Mouse (Mus musculus) spleen, adult 18-20 months (tissue): ENCODE measurements around the gene Uqcrh.

ENCODE experiments used
- DNase-seq, 2 experiments: peaks; one replicate each; pipeline ENCODE4 v3.0.0; 2022; ENCODE audit warnings: mixed read lengths in 2 of 2

The Uqcrh gene

DNA sequence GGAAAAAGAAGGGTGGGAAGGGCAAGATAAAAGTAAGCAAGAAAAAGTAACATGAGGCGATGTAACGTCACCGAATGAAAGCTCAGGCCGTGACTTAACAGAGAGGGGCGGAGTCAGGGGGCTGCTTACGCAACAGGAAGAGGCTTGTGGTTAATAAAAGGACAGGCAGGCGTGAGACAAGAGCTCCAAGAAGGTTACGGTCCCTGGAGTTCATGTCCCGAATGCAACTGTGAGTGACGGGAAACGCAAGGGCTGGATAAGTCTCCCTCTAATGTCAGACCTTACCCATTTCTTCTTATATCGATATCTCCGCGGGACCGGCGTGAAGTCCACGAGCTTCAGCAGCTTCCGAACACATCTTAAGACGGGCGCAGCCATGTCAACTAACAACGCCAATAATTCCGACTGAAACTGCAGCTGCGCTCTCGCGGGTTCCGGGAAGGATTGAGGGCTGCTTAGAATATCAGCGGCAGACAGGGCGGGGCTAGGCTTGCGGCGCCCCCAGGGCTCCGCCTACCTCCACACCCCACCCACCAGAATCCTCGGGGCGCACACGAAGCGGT lies 21.4 kb downstream of the Uqcrh start, which contains the start of gene Nsun4:
Nsun4 (minus strand) TSS at position 478 of the 563 bp plus-strand sequence.
- DNase-seq, result peak; percentile 82 to 88

DNA sequence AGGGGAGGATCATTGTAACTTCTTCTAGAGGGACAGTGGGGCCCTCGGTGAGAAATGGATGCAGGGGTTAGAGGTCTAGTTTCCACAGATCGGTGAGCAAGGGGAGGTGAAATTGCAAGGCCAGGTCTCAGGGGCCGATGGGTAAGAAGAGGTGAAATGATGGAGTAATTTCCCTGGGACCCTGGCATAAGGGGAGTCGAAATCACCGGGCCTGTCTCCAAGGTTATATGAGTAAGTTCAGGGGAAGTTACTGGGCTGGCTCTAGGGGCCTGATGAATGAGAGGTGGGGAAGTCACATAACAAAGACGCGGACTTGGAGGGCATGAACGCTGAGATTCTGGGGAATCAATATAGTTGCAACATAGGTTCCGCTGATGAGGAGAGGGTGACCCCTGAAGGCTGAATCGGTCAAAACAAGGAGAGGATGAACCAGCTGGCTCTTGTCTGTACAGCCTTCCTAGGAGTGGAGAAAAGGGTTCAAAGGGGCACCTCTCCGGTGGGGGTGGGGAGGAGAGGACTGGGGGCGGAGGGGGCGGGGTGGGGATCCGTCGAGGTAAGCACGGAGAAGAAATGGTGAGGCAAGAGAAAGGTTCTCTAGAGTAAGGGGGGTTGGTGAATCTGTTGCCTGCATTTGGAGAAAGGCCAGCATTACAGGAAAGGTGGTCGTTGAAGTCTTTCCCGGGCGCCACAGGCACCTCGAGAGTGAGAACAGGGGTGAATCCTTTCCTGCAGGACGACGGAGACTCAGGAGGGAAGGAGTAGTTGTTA lies 22.2 kb downstream of the Uqcrh start:
- DNase-seq, result peak; percentile 24 to 59

DNA sequence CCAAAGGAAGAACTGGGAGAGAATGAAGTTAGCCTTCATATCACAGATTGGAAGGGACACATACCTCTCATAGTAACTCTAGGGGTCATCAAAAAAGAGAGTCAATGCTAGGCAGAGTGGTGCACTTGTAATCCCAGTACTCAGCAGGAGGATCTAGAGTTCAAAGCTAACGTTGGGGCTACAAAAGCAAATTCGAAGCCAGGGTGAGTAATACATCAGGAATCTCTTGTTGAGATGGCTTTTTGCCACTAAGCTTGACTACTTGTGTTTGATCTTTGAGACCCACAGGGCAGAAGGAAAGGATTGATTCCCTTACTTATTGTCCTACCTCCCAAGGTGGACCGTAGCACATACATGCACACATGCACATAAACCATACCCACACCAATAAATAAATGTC lies 25.7 kb downstream of the Uqcrh start:
- no peak for DNase-seq

DNA sequence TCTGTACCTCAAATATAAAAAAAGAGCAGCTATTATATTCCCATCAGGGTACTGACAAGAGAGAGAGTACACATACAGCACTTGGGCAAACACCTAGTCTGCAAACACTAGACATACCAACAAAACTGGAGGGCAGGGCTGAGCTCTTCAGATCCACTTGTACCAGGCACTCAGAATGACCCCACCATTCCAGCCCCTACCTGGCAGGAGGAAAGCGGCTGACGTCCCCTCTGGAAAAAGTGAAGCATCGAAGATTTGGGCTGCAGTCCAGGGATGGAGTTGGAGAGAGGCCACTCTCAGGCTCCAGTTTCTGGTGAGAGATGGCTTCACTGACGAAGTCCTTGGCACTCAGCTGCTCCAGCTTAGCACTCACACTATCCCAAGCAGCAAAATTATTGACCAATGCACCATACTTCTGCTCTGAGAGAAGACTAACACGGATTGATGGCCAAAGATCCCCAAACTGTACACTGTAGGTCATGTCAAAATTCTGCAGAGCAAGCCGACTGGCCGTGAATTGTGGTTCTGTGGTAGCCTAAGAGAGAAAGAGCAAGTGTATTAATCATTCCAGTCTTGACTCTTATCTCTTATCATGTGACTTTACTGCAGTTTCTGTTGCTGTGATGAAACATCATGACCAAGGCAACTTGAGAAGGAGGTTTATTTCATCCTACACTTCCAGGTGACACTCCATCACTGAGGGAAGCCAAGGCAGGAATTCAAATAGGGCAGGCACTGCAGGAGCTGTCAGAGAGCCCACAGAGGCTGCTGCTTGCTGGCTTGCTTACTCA lies 26.5 kb downstream of the Uqcrh start:
- DNase-seq, result no peak

DNA sequence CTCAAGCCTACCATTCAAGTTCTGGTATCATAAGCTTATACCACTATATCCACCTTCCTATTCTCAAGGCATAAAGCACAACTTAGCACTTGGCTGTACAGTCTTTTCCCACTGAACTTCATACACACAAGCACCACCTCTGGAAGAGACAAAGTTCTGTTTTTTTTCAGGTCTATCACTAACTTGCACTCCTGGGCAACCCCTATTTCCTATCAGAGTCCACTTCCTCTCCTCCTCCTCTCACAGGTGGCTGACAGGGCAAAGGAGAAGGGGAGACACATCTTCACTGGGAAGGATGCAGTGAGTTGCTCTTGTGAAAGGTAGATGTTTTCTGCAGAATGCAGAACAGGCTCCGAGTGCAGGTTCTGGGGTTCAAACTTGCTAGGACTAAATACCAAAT lies 27.2 kb downstream of the Uqcrh start:
- DNase-seq, result no peak

DNA sequence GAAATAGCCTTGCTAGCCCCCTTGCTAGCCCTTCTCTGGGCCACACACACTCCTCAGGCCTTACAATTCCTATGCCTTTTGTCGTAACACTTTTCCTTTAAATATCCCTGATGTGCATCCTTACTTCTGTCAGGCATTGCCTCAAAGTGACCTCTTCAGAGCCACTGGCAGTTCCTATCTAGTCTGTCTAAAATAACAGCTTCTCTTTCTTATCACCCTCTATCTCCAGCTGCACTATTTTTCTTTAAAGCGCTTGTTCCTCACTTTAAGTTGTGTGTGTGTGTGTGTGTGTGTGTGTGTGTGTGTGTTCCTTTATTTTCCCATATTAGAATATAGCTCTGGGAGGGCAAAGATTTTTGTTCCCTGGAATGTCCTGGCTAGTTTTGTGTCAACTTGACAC lies 28.3 kb downstream of the Uqcrh start:
- DNase-seq, result no peak

GRCm38 (mm10) chr4:116042186-116042585 lies 32.7 kb downstream of the Uqcrh start:
- DNase-seq, result no peak

GRCm38 (mm10) chr4:116040466-116040865 lies 34.4 kb downstream of the Uqcrh start:
- DNase-seq, result no peak

DNA sequence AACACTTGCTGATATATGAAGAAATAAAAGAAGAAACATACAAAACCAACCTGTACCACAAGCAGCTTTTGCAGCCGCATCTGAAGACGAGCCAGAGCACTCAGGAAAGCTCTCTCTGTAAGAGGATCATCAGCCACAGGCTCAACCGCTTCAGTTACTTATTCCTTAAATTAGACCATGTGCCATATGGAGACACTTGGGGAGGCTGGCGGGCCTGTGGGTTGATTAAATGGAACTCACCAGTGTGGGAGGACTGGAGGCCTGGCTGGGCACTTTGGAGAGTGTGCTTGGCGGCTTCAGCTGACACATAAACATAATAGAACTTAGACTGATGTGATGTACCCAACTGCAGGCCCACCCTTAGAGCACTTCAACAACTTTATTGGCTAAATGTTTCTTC lies 41.5 kb downstream of the Uqcrh start:
- DNase-seq, result no peak

DNA sequence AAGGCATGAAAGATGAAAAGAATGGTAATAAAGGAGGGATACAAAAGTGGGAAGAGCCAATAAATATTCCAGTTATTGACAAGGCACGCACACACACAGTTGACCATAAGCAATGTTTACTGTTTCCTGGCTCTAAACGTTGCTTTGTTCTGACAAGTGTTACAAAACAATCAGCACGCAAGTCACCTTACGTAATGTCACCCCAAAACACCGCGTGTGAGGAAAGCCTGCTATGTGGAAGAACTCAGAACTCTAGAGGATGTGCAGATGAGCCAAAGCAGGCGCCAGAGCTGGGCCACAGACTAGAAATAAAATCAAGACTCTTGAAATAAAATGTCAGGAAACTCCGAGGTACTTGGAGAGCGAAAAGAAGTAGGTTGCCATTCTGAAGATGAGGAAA lies 42.0 kb downstream of the Uqcrh start:
- no peak for DNase-seq

GRCm38 (mm10) chr4:116017902-116018746 lies 56.7 kb downstream of the Uqcrh start, which contains the start of gene Faah:
TSS of gene Faah (minus strand) at chr4:116017926.
- DNase-seq, result no peak

GRCm38 (mm10) chr4:116017300-116017901 lies 57.5 kb downstream of the Uqcrh start:
- DNase-seq, result peak; percentile 46 to 67
